Mouse (Mus musculus) adrenal gland, postnatal 25 days (tissue): ENCODE results near the gene Ltb4r2. TPM values are rescaled to one million over a fixed set of nuclear protein-coding genes. Genes with fewer than 3 reads are reported as not detected.

Experiments
- DNase-seq: peaks from one replicate; pipeline ENCODE4 v3.0.0; 2021; ENCODE audit warnings: mixed read lengths
- total RNA-seq: library from RNA; stranded (reverse); gene quantifications from 2 replicates; pipeline ENCODE4 v1.2.3, GENCODE M21; 2021

Gene Ltb4r2
- total RNA-seq, 1 experiment from 2014 or later: 0.12 TPM

DNA sequence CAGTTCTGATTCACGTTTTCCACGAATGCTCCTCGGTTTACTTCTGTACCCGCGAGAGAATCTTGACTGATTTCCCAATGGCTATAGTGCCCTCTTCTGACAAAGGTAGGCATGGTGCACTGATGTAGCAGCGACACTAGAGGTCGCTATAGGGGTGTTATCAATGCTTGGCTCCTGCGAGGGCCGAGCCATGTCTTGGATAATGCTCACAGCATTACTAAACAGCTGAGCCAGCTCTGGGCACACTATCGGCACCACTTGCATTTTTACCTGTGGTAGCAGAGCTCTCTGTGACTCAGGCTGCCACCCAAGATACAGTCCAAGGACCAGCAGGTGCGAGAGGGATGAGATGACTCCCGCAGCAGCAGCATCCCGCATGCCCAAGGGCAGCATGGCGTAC, 20.1 kb downstream of the Ltb4r2 start:
- peak; percentile 55 for DNase-seq

DNA sequence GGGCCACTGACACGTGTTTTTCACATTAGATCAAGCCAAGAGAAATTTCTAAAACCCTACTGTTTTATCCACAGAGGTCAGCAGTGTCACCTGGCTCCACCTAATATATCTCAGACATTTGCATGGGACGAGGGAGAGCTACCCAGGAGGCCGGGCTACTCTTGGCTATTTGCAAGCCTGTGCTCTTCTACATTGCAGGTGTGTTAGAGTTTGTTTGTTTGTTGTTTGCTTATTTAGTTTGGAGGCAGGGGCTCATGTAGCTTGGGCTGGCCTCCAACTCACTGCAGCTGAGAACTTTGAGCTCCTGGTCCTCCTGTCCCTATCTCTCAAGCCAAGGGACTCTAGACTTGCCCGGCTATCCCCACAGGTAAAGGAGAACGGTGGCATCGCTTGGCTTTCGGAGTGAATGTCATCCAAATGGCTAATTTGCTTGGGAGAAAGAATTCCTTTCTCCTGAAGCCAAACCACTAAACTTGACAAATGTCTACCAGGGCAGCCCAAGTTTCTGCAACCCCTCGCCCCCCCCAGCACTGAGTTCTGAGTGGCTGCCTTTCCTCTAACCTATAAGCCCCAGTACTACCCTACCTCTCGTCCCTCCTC, 21.2 kb downstream of the Ltb4r2 start:
- DNase-seq: no peak

DNA sequence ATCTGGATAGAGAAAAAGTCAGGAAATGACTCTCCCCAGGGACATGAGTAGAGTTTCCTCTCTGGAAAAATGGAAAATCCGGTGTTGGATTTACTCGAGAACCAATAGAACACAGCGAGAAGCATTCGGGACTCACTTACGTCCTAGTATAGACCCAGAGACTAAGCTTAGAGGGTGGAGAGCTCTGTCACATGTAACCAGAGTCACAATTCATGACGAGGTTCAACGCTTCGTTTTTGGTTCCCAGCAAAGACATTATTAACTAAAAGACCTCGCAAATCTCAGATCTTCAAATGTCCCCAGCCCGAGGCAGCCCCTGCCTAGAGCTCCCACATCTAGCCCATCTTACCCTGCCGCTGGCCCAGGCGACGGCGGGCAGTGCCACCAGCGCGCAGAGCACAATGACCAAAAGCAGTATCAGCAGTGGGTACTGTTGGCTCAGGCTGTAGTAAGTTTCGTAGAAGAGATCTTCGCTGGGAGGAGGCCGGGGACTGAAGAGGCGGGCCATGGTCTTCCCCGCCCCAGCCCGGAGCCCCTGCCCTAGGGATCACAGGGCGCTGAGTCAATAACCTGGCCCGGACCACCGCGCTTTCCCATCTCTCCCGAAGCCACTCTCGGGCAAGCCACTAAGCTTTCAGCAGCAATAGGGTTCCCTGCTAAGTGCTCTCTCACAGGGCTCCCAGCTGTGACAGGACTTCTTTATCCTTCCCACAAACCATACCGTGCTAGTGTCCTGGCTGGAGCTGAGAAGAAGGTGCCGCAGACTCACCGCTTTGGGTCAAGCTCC, 22.1 kb downstream of the Ltb4r2 start:
- no peak for DNase-seq

DNA sequence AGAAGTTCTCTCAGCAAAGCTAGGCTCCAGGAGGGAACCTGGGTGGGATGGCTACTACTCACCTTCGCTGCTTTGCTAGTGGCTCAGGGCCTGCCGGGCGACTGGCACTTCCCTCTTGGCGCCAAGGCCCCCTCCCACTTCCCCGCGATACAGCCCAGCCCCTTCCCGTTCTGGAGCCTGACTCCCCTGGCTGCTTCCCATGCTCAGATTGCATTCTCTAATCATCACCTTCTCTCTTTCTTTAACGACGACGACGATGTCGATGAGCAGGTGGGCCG, 22.7 kb downstream of the Ltb4r2 start, which contains the start of gene Adcy4:
Adcy4 (minus strand) TSS at position 138 of the 278 bp plus-strand sequence.
- no peak for DNase-seq

DNA sequence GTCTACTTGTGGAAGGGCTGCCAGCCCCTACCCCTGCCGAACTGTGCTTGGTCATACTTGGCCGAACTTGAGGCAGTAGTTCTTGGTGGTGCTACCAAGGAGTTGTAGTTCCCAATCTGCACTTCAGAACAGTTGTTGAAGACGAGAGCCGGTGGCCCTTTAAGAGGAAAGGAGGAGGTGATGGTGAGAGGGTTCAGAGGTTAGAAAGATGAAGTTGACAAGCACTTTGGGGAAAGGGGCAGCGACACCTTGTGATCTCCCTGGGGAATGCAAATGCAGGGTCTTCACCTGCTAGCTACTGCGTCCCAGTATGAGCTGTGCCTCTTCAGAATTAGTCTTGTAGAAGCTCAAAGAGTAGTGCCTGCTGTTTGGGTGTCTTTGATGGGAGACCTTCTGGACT, 24.0 kb downstream of the Ltb4r2 start:
- no peak for DNase-seq

DNA sequence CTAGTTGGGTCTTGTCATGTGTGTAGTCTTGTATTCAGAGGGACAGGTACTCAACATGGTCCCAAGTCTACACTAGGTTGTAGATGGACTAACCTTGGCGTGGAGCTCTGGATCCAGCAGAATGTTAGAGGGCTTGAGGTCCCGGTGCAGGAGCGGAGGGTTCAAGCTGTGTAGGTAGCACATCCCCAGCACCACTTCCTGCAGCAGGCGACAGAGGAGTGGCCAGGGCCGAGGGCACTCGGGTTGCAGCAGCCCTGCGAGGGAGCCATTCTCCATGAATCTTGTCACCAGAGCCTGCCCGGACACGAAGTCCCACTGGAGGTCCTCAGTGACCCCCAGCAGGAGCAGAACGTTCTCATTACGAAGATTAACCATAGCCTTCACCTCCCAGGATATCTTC, 26.5 kb downstream of the Ltb4r2 start:
- no peak for DNase-seq

DNA sequence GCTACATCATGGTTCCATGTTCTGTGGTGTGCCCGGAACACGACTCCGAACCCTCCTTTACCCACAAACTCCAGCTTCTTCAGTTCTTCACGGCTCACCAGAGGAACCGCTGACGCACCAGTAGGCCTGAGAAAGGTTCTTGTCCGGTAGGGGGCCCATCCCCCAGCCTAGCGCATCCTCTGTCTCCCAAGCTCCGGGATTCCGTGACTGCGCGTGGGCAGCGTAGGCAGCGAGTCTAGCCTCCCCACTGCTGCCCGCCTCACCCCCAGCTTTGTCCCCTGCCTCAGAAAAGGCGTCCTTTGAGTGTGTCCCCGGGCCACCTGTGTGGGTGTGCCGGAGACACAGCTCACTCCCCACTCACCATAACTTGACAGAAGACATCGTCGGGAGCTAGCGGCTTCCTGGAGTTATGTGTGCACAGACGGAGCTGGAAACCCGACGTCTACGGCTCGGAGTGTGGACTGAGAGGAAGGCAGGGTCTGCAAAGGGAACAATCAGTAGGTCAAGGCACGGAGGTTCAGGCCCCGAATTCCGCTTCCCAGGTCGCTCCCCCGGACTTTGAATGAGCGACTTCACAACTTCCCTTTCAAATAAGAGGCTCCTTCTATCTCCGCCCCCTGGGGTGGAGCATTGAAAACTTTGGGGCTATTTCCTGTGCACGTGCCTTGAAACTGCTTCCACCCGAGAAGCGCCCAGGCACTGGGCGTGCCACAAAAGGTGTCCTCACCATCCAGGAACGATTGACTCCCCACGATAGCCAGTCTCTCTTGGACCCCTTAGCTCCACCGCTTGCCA, 27.2 kb downstream of the Ltb4r2 start, which contains the start of gene Ripk3:
Ripk3 (minus strand) TSS at position 610 of the 795 bp plus-strand sequence.
- DNase-seq: no peak

DNA sequence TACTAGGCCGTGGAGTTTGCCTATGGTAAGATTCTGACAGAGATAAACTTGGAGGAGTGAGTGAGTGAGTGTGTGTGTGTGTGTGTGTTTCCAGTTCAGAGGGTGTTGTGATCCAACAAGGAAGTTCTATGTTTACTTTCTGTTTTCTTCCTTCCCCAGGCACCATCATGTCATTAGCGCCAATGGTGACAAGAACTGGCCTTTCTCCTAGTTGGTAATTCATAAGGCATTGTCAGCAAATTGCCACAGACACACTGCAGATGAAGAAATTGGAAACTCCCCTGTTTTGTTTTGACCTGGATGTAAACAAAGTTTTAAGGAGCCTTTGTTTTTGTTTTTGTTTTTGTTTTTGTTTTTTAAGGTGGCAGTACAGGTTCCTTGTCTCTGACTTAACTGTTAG, 32.2 kb downstream of the Ltb4r2 start:
- DNase-seq: no peak

DNA sequence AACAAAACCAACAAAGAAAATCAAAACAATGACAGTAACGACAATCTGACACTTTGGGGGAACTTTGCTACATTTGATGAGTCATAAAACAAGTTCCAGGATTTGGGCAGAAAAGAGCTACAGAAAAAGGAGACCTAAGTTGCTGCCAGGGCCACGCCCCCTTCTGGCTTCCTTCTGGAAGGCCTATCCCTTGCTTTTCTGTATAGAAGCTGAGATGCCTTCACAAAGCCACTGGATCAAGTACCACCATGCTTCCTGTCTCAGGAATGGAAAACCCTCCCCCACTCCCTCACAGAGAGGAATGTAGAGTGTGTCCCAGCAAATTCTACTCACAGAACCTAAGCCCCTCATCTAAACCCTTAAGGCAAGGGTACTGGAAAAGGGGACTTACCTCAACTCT, 32.7 kb downstream of the Ltb4r2 start:
- DNase-seq: no peak

DNA sequence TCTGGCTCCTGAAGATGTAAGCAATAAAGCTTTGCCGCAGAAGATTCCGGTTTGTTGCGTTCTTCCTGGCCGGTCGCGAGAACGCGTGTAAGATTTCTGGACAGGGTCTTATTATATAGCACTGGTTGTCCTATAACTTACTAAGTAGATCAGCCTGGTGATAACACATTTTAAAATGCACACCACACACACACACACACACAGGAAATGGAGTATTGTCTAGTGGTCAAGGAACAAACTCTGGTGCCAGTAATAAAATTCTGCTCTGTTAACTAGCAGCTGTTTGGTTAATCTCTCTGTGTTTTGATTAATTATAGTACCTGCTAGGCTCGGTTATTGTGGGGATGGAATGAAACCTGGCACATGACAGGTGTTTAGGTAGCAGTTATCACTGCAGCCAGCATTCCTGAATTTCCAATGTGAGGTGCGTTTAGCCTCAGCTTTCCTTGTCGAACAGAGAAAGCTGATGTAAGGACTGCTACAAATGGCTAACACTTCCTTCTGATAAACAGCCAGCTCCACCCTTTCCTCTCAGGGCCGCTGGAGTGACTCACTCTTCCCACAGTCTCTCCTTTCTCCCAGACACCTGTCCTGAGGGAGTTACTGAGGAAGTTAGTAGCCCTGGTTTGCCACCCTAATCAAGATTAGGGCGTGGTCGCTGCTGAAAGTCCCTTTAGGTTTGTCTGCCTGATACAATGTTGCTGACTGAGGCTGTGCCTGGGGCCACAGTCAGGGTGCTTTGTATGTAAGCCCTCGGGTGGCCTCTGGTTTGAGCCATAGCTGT, 34.3 kb downstream of the Ltb4r2 start:
- no peak for DNase-seq

Other genes with a start within 250 kb of the Ltb4r2 start
- gene Nrl, start 236.4 kb upstream of the Ltb4r2 start, total RNA-seq: not detected in 2 replicates
- gene Pck2, start 221.2 kb upstream of the Ltb4r2 start, total RNA-seq: 33.9 and 46.2 TPM in 2 replicates
- 131 and 160 TPM in 2 replicates for gene Dcaf11, start 201.4 kb upstream of the Ltb4r2 start, total RNA-seq
- 2.6 TPM in 1 of 2 replicates, not detected in the other for gene A730061H03Rik, start 201.0 kb upstream of the Ltb4r2 start, total RNA-seq
- gene Fitm1, start 185.8 kb upstream of the Ltb4r2 start, total RNA-seq: 1.7 and 2.6 TPM in 2 replicates
- 328 and 383 TPM in 2 replicates for gene Psme1, start 183.3 kb upstream of the Ltb4r2 start, total RNA-seq
- gene Emc9, start 176.1 kb upstream of the Ltb4r2 start, total RNA-seq: 34.5 and 61.6 TPM in 2 replicates
- 357 and 368 TPM in 2 replicates for gene Psme2, start 170.3 kb upstream of the Ltb4r2 start, total RNA-seq
- gene Rnf31, start 169.7 kb upstream of the Ltb4r2 start, total RNA-seq: 37.4 and 49.3 TPM in 2 replicates
- gene Irf9, start 157.9 kb upstream of the Ltb4r2 start, total RNA-seq: 24.2 and 24.8 TPM in 2 replicates
- 13.6 TPM in 2 replicates for gene Rec8, start 143.4 kb upstream of the Ltb4r2 start, total RNA-seq
- 100 and 141 TPM in 2 replicates for gene Ipo4, start 125.5 kb upstream of the Ltb4r2 start, total RNA-seq
- gene Gm49378, start 123.5 kb upstream of the Ltb4r2 start, total RNA-seq: 2.4 and 2.5 TPM in 2 replicates
- gene Tm9sf1, start 117.6 kb upstream of the Ltb4r2 start, total RNA-seq: 81.1 and 98.6 TPM in 2 replicates
- 2.6 and 2.9 TPM in 2 replicates for gene Tssk4, start 111.2 kb upstream of the Ltb4r2 start, total RNA-seq
- 73.5 and 88.6 TPM in 2 replicates for gene Mdp1, start 100.9 kb upstream of the Ltb4r2 start, total RNA-seq
- 28.0 and 32.2 TPM in 2 replicates for gene Gmpr2, start 89.5 kb upstream of the Ltb4r2 start, total RNA-seq
- gene Nedd8, start 89.3 kb upstream of the Ltb4r2 start, total RNA-seq: 347 and 352 TPM in 2 replicates
- 30.0 and 36.4 TPM in 2 replicates for gene Tinf2, start 79.6 kb upstream of the Ltb4r2 start, total RNA-seq
- not detected in 2 replicates for gene Tgm1, start 47.5 kb upstream of the Ltb4r2 start, total RNA-seq
- gene Rabggta, start 39.2 kb upstream of the Ltb4r2 start, total RNA-seq: 23.7 and 28.1 TPM in 2 replicates
- 75.8 and 77.4 TPM in 2 replicates for gene Dhrs1, start 15.7 kb upstream of the Ltb4r2 start, total RNA-seq
- gene Nop9, start 15.7 kb upstream of the Ltb4r2 start, total RNA-seq: 20.9 and 24.4 TPM in 2 replicates
- gene Cideb, start 3.0 kb upstream of the Ltb4r2 start, total RNA-seq: 0.79 and 2.9 TPM in 2 replicates
- not detected in 2 replicates for gene Ltb4r1, start 4.5 kb downstream of the Ltb4r2 start, total RNA-seq
- gene Adcy4, start 22.7 kb downstream of the Ltb4r2 start, total RNA-seq: 8.0 and 10.2 TPM in 2 replicates
- gene Ripk3, start 27.4 kb downstream of the Ltb4r2 start, total RNA-seq: 2.9 and 3.6 TPM in 2 replicates
- 19.9 and 30.5 TPM in 2 replicates for gene Nfatc4, start 61.7 kb downstream of the Ltb4r2 start, total RNA-seq
- 10.7 and 13.5 TPM in 2 replicates for gene Nynrin, start 92.6 kb downstream of the Ltb4r2 start, total RNA-seq
- 0.15 and 0.24 TPM in 2 replicates for gene Cbln3, start 123.0 kb downstream of the Ltb4r2 start, total RNA-seq
- 21.6 and 25.5 TPM in 2 replicates for gene Khnyn, start 123.5 kb downstream of the Ltb4r2 start, total RNA-seq
- gene Sdr39u1, start 138.9 kb downstream of the Ltb4r2 start, total RNA-seq: 58.1 and 62.6 TPM in 2 replicates
- 0.49 and 1.2 TPM in 2 replicates for gene Cma1, start 183.2 kb downstream of the Ltb4r2 start, total RNA-seq
- not detected in 2 replicates for gene Cma2, start 189.6 kb downstream of the Ltb4r2 start, total RNA-seq